Mouse (Mus musculus): Measurements from ENCODE around the gene Ulk3.

- TF ChIP-seq CTCF (IDR thresholded peaks at IDR 0.05; ENCODE audit: borderline replicate concordance, insufficient read depth, low read length) (no peak), POLR2A (IDR thresholded peaks at IDR 0.05; ENCODE audit: low read depth, low read length) (no peak)
These were observed 17.0 kb downstream of the Ulk3 start, which contains the start of gene Cplx3 for GRCm38 (mm10) chr9:57606139-57606851.
